Mouse (Mus musculus) lung, embryonic 16.5 days (tissue): ENCODE measurements around the gene Tcf19. TPM values are rescaled to one million over a fixed set of nuclear protein-coding genes. Genes with fewer than 3 reads are reported as not detected.

ENCODE experiments used
- ATAC-seq: fragments of 200-750 bp; cut with Nextera tagmentation; 2 replicates; pipeline ENCODE4 v1.8.0; 2017; ENCODE audit warnings: low read depth, mild to moderate bottlenecking, moderate library complexity
- H3K27ac ChIP-seq: fragments of 300-500 bp; sonication (generic); 2 replicates; pipeline ENCODE4 v1.5.1; 2014; ENCODE audit warnings: mild to moderate bottlenecking, control low read depth, low read length
- H3K27me3 ChIP-seq: fragments of 300-500 bp; sonication (generic); 2 replicates; pipeline ENCODE4 v1.6.1; 2014; ENCODE audit warnings: low read depth, low read length, mixed read lengths; ENCODE audit not compliant: control insufficient read depth, insufficient read depth
- H3K36me3 ChIP-seq: fragments of 300-500 bp; sonication (generic); 2 replicates; pipeline ENCODE4 v1.6.1; 2014; ENCODE audit warnings: low read length; ENCODE audit not compliant: control insufficient read depth, insufficient read depth
- H3K4me1 ChIP-seq: fragments of 300-500 bp; sonication (generic); replicated peaks from 2 replicates; pipeline ENCODE4 v1.6.1; 2014; ENCODE audit warnings: low read length, mixed read lengths; ENCODE audit not compliant: control insufficient read depth, insufficient read depth
- H3K4me2 ChIP-seq: fragments of 300-500 bp; sonication (generic); 2 replicates; pipeline ENCODE4 v1.6.1; 2014; ENCODE audit warnings: low read depth, low read length, control low read depth
- H3K4me3 ChIP-seq: fragments of 300-500 bp; sonication (generic); 2 replicates; pipeline ENCODE4 v1.5.1; 2014; ENCODE audit warnings: mild to moderate bottlenecking, low read length, control low read depth
- H3K9ac ChIP-seq: fragments of 300-500 bp; sonication (generic); 2 replicates; pipeline ENCODE4 v1.6.1; 2014; ENCODE audit warnings: low read length, control low read depth
- H3K9me3 ChIP-seq: fragments of 300-500 bp; sonication (generic); 2 replicates; pipeline ENCODE4 v1.6.1; 2016; ENCODE audit warnings: low read length; ENCODE audit not compliant: control insufficient read depth
- WGBS: fragments of 180-500 bp; shearing (Covaris S2); extraction: QIAGEN DNeasy Blood & Tissue Kit; methylation state at CpG from one replicate; pipeline ENCODE4 v1.1.7; 2014; 5-methylcytosine and 5-hydroxymethylcytosine counted together
- polyA plus RNA-seq: library from polyadenylated mRNA; unstranded; fragments of >200 nt; fragmentation: Nextera tagmentation; extraction: Ambion mirVana; gene quantifications from 2 replicates; pipeline ENCODE4 v1.2.1, GENCODE M21; 2015

Gene Tcf19
- polyA plus RNA-seq: 91.9 and 96.7 TPM in 2 replicates

DNA sequence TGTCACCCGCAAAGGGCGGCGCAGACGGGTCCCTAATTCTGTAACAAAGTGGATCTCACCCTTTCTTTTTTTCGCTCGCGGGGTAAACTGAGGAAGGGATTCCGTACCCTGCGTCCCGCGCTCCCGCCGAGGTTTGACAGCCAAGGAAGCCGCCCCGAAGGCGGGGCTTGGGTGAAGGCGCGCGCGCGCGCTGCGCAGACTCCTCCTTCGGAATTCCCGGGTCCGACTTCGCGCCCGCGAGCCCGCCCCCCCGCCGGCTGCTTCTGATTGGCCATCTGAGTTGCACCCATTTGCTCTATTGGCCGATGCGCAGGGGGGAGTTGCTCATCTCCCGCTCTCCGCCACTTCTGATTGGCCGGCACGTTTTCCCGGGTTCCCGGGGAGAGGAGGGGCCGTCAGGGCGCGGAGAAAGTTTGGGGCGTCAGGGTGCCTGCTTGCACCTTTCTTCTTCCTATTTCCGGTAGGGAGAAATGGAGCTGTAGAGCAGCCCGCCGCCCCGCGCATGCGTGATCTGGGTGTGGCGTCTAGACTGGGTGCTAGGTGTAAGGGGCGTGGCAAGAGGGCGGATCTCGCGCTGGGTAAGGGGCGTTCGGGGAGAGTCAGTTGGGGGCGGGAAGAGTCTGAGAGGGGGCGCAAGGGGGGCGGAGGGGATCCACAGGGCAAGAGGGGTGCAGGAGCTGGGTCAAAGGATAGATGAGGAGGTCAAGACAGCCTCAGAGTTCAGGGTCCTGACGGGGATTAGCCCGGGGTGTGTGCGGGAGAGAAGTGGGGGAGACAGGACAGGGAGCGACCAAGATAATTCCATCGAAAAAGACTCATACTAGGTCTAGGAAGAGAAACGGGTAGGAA is at the start of gene Tcf19, which contains the start of gene Cchcr1:
Gene Tcf19, minus strand, starts transcription at position 173 of the 849 bp plus-strand sequence.
Gene Cchcr1, plus strand, starts transcription at position 449 of the 849 bp plus-strand sequence.
- peak within 1 kb of the TSS; percentile 69 for H3K4me3 ChIP-seq
- H3K27ac ChIP-seq: peak within 1 kb of the TSS; percentile 62
- H3K4me2 ChIP-seq: peak within 1 kb of the TSS; percentile 72
- H3K27me3 ChIP-seq: no peaks in the 10 kb centered on the region
- WGBS: under 1% methylated on average over 64 of the region's 67 CpGs
- peak; percentile 98 for ATAC-seq
- H3K9ac ChIP-seq: peak within 1 kb of the TSS; percentile 75
- H3K4me1 ChIP-seq: peaks cover 29% of the 10 kb centered on the region
- H3K9me3 ChIP-seq: no peaks in the 10 kb centered on the region
- H3K36me3 ChIP-seq: peaks cover 4% of the 10 kb centered on the region

DNA sequence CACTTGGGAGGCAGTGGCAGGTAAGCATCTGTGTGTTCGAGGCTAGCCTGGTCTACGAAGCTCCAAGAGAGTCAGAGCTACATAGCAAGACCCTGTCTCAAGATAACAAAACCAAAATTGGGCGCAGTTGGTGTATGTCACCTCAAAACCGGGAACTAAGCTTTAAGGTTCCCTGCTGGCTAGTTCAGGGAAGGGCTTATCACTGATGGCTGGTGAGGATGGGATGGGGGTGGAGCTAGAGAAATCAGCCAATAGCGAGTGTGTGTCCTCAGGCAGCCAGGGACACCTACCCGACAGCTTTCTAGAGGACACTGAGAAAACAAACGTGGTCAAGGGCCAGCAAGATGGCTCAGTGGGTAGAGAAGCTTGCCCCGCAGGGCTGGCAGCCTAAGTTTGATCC is 41.6 kb upstream of the Tcf19 start:
- 49% methylated on average over 8 of the region's 8 CpGs for WGBS
- H3K36me3 ChIP-seq: no peaks in the 10 kb centered on the region
- H3K4me1 ChIP-seq: no peaks in the 10 kb centered on the region
- H3K9me3 ChIP-seq: no peaks in the 10 kb centered on the region; the same call in 1 of the 2 replicates
- H3K27me3 ChIP-seq: no peaks in the 10 kb centered on the region
- no peak overlapping the region for H3K4me3 ChIP-seq
- no peak overlapping the region for H3K27ac ChIP-seq
- no peak overlapping the region for H3K4me2 ChIP-seq
- H3K9ac ChIP-seq: no peak overlapping the region
- no peak for ATAC-seq

DNA sequence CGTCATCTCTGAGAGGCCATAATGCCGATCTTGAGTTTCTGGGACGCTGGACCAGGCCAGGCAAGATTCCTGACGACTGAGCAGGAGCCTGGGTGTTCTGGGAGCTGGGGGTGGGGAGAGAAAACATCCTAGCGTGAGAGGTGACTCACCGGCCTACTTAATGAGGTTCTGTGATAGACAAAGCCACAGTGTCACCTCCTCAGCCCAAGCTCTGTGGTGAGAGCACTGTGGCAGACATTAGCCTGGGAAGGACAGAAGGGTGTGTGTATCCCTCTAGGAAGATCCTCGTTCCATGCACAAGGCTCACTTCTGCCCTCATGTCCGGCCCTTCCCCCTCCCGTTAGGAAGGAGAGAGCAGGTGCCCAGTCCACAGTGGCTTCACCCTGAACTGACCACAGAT is 40.7 kb upstream of the Tcf19 start:
- no peaks in the 10 kb centered on the region; the same call in 1 of the 2 replicates for H3K9me3 ChIP-seq
- no peak overlapping the region for H3K4me2 ChIP-seq
- no peaks in the 10 kb centered on the region for H3K4me1 ChIP-seq
- H3K36me3 ChIP-seq: no peaks in the 10 kb centered on the region
- no peaks in the 10 kb centered on the region for H3K27me3 ChIP-seq
- H3K4me3 ChIP-seq: no peak overlapping the region
- no peak overlapping the region for H3K9ac ChIP-seq
- no peak overlapping the region for H3K27ac ChIP-seq
- 52% methylated on average over 9 of the region's 9 CpGs for whole genome bisulfite sequencing
- 0 out of 2 replicates have a peak, but pooled peaks have one; percentile 11 for ATAC-seq

DNA sequence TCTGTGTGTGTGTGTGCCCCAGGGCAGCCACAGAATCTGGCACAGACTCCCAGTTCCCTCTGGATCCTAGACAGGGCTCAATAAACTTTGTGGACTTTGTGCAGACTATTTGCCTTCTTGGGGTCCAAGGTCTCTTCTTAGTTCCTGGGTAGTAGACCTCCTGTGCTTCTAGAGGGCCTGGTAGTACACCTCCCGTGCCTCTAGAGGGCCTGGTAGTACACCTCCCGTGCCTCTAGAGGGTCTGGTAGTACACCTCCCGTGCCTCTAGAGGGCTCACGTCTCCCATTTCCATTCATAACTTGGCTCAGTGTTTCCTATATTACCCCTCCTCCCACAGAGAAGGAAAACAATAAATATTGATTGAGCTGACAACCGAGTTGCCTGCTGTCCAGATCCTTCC is 40.2 kb upstream of the Tcf19 start:
- WGBS: 21% methylated on average over 5 of the region's 5 CpGs
- Histone ChIP-seq H3K27ac (no peak overlapping the region), H3K4me2 (no peak overlapping the region), H3K4me3 (no peak overlapping the region), H3K9me3 (no peaks in the 10 kb centered on the region; the same call in 1 of the 2 replicates), H3K27me3 (no peaks in the 10 kb centered on the region), H3K4me1 (no peaks in the 10 kb centered on the region), H3K9ac (no peak overlapping the region), H3K36me3 (no peaks in the 10 kb centered on the region)
- peak; percentile 26; the same call in 1 of the 2 replicates for ATAC-seq

DNA sequence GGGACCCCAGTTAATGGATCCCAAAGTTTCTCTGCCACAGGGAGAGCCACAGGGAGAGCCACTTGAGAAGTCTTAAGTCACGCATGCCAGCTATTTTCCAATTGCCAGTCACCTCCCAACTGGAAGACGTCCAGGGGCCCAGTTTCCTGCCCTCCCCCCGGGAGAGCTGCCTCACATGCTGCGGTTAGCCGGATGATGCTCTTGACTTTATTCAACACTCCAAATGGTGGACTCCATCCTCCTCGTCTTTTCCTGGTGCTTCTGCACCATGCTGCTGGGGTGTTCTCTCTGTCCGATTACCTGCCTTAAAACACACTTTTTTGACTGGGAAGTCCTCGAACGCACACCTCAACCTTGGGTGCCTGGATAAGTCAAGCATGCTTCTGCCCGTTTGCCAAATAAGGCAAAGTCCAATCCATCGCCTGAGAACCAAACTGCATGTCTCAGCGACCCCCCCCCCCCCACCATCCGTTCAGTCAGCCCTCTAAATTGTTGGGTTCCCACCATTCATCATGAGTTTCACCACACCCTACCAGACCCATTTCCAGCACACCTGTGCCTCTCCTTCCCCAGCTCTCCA is 39.7 kb upstream of the Tcf19 start:
- Histone ChIP-seq H3K9me3 (no peaks in the 10 kb centered on the region; the same call in 1 of the 2 replicates), H3K36me3 (no peaks in the 10 kb centered on the region), H3K4me1 (no peaks in the 10 kb centered on the region), H3K27me3 (no peaks in the 10 kb centered on the region), H3K4me2 (no peak overlapping the region), H3K27ac (no peak overlapping the region), H3K9ac (no peak overlapping the region), H3K4me3 (no peak overlapping the region)
- no peak for ATAC-seq
- WGBS: 81% methylated on average over 13 of the region's 13 CpGs

DNA sequence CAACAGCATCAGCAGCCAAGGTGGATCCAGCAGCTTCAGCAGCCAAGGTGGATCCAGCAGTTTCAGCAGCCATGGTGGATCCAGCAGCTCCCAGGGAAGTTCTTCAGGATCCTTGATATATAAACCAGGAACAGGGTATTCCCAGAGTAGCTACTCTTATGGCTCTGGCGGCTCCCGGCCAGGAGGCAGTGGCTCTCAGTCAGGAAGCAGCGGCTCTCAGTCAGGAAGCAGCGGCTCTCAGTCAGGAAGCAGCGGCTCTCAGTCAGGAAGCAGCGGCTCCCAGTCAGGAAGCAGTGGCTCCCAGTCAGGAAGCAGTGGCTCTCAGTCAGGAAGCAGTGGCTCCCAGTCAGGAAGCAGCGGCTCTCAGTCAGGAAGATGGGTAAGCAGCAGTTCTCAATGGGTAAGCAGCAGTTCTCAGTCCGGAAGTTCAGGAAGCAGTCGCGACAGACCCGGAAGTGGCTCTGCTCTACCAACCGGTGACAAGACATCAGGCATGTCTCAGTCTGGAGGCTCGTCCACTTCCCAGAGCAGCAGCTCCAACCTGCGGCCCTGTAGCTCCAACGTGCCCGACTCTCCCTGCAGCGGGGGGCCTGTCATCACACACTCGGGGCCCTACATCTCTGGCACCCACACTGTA is 38.3 kb upstream of the Tcf19 start:
- H3K9me3 ChIP-seq: no peaks in the 10 kb centered on the region; the same call in 1 of the 2 replicates
- ATAC-seq: no peak
- H3K36me3 ChIP-seq: no peaks in the 10 kb centered on the region
- no peak overlapping the region for H3K4me2 ChIP-seq
- H3K4me3 ChIP-seq: no peak overlapping the region
- no peaks in the 10 kb centered on the region for H3K27me3 ChIP-seq
- no peak overlapping the region for H3K9ac ChIP-seq
- 90% methylated on average over 18 of the region's 18 CpGs for WGBS
- no peak overlapping the region for H3K27ac ChIP-seq
- H3K4me1 ChIP-seq: peaks cover 3% of the 10 kb centered on the region

DNA sequence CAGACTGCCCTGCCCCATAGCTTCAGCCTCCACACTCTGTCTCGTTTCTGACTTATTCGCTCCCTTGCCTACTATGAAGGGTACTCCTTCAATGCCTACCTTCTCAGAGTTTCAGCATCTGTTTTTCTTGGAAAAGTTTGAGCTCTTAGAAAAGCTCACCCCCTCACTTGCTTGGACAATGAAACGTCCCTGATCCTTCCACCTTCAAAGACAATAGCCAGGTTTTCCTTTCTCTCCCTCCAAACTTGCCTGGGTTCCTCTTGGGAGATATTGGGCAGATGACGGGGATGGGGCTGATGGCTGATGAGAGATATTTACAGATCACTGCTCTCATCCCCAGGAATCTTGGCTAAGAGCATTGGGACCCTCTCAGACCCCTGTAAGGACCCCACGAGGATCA is 37.7 kb upstream of the Tcf19 start:
- Histone ChIP-seq H3K4me3 (no peak overlapping the region), H3K4me1 (peaks cover 8% of the 10 kb centered on the region), H3K4me2 (no peak overlapping the region), H3K36me3 (no peaks in the 10 kb centered on the region), H3K9ac (no peak overlapping the region), H3K27me3 (no peaks in the 10 kb centered on the region), H3K9me3 (no peaks in the 10 kb centered on the region; the same call in 1 of the 2 replicates), H3K27ac (no peak overlapping the region)
- ATAC-seq: no peak
- 78% methylated on average over 5 of the region's 5 CpGs for WGBS

DNA sequence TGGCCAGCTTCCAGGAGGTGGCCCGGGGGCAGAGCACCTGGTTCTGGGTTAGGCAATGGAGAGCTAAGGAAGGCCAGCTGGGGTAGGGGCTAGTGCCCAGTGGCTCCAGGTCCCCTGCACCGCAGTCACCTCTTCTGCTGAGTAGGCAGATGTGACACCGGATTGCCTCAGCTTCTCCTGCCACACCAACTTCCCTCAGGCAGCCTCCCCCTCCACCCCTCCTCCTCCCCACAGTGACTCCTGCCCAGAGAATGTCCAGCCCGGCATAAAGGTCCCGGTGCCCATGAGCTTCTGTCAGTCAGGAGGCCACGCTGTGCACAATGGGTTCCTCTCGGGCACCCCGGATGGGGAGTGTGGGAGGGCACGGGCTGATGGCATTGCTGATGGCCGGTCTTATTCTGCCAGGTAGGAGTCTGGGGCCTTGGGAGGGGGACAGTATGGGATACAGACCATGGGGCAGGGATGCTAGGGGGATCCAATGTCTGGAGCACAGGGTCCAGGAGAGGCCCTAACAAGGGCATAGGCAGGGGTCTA is 35.3 kb upstream of the Tcf19 start, which contains the start of gene Cdsn:
Gene Cdsn, plus strand, starts transcription at position 248 of the 534 bp plus-strand sequence.
- Histone ChIP-seq H3K9me3 (no peaks in the 10 kb centered on the region; the same call in 1 of the 2 replicates), H3K4me1 (peaks cover 14% of the 10 kb centered on the region), H3K4me2 (no peak within 1 kb of the TSS), H3K27me3 (no peaks in the 10 kb centered on the region), H3K4me3 (no peak within 1 kb of the TSS), H3K9ac (no peak within 1 kb of the TSS), H3K27ac (no peak within 1 kb of the TSS), H3K36me3 (no peaks in the 10 kb centered on the region)
- ATAC-seq: no peak
- WGBS: 82% methylated on average over 10 of the region's 10 CpGs
